Mouse (Mus musculus) heart, embryonic 13.5 days (tissue): ENCODE measurements around the gene Camk2b. TPM values are rescaled to one million over a fixed set of nuclear protein-coding genes. Genes with fewer than 3 reads are reported as not detected.

Experiments used
- ATAC-seq: fragments of 200-750 bp; cut with Nextera tagmentation; 2 replicates; pipeline ENCODE4 v1.8.0; 2017; ENCODE audit warnings: moderate TSS enrichment; ENCODE audit not compliant: insufficient number of reproducible peaks, low FRiP score, low TSS enrichment; ENCODE audit errors: extremely low read depth
- H3K27ac ChIP-seq: fragments of 300-500 bp; sonication (generic); replicated peaks from 2 replicates; pipeline ENCODE4 v1.5.1; 2015; ENCODE audit warnings: moderate library complexity, mild to moderate bottlenecking, inconsistent platforms
- H3K27me3 ChIP-seq: fragments of 300-500 bp; sonication (generic); replicated peaks from 2 replicates; pipeline ENCODE4 v1.6.1; 2015; ENCODE audit warnings: mild to moderate bottlenecking, inconsistent platforms
- H3K36me3 ChIP-seq: fragments of 300-500 bp; sonication (generic); 2 replicates; pipeline ENCODE4 v1.6.1; 2015; ENCODE audit warnings: mild to moderate bottlenecking, inconsistent platforms
- H3K4me1 ChIP-seq: fragments of 300-500 bp; sonication (generic); 2 replicates; pipeline ENCODE4 v1.6.1; 2015; ENCODE audit warnings: inconsistent platforms
- H3K4me2 ChIP-seq: fragments of 300-500 bp; sonication (generic); 2 replicates; pipeline ENCODE4 v1.6.1; 2015; ENCODE audit warnings: inconsistent platforms, mild to moderate bottlenecking, moderate library complexity
- H3K4me3 ChIP-seq: fragments of 300-500 bp; sonication (generic); 2 replicates; pipeline ENCODE4 v1.5.1; 2015; ENCODE audit warnings: moderate library complexity, mild to moderate bottlenecking, inconsistent platforms
- H3K9ac ChIP-seq: fragments of 300-500 bp; sonication (generic); 2 replicates; pipeline ENCODE4 v1.6.1; 2015; ENCODE audit warnings: inconsistent platforms, mild to moderate bottlenecking, moderate library complexity
- H3K9me3 ChIP-seq: fragments of 300-500 bp; sonication (generic); 2 replicates; pipeline ENCODE4 v1.6.1; 2016; ENCODE audit warnings: inconsistent platforms
- WGBS: fragments of 180-500 bp; shearing (Covaris S2); methylation state at CpG from one replicate; pipeline ENCODE4 v1.1.7; 2015; ENCODE audit warnings: mixed read lengths; 5-methylcytosine and 5-hydroxymethylcytosine counted together
- polyA plus RNA-seq: library from polyadenylated mRNA; unstranded; fragments of >200 nt; fragmentation: Nextera tagmentation; extraction: Ambion mirVana; gene quantifications from 2 replicates; pipeline ENCODE4 v1.2.1, GENCODE M21; 2015

The Camk2b gene
- polyA plus RNA-seq, 1 experiment from 2014 or later: 2.4 TPM

DNA sequence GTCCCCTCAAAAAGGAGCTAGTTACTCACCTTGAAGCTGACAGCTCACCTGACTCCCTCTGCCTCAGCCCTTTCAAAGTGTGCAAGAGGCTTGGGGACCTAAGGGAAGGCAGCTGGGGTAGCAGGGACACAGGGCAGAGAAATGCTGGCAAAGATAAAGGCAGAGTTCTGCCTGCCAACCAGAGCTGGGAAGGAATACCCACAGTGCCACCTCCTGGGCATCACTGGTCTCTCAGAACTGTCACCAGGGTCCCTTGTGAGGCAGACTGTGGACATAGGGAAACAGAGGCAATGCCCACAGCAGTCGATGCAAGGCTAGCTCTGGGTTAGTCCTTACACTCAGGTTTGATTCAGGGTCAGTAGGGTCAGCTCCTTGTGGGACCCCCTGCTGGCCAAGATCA is 39.8 kb downstream of the Camk2b start:
- Histone ChIP-seq H3K4me2 (no peak overlapping the region), H3K27ac (no peak overlapping the region), H3K4me1 (peaks cover 12% of the 10 kb centered on the region), H3K36me3 (no peaks in the 10 kb centered on the region), H3K9ac (no peak overlapping the region), H3K4me3 (no peak overlapping the region), H3K9me3 (no peaks in the 10 kb centered on the region), H3K27me3 (no peaks in the 10 kb centered on the region; the same call in 1 of the 2 replicates)
- 53% methylated on average over 1 of the region's 1 CpGs for WGBS
- no peak for ATAC-seq

DNA sequence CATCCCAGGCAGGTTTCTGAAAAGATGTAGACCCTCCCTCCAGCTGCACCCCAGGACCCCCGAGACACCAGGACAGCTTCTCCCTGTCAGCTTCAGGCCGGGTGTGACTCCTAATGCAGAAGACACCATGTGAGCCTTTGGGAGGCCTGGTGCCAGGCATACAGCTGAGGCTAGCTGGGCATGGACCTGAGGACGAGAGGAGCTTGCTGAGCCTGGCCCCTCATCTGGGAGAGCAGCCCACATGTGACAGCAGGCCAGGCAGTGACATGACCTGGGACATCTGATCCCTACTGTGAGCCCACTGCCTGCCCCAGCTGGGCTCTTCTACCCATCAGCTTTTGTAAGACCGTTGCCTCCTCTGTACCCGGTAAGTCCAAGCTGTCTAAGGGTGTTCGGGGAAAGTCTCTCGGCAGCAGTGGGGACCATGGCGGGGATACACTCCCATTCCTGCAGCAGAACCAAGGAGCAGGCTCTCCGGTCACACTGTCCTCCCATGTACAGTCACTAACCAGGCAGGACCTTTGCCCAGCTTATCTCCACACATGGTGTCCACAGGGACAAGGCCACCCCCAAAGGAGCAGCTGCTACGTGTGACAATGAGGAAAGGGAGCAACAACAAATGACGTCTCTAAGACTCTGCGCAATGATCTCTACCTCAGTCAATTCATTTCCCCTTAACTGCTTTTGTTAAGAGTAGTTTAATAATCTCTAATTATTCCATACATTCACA is 41.1 kb downstream of the Camk2b start:
- 73% methylated on average over 12 of the region's 12 CpGs for WGBS
- H3K4me2 ChIP-seq: no peak overlapping the region
- ATAC-seq: no peak
- H3K36me3 ChIP-seq: no peaks in the 10 kb centered on the region
- H3K27ac ChIP-seq: no peak overlapping the region
- H3K27me3 ChIP-seq: no peaks in the 10 kb centered on the region; the same call in 1 of the 2 replicates
- H3K9me3 ChIP-seq: no peaks in the 10 kb centered on the region
- H3K9ac ChIP-seq: 0 out of 2 replicates have a peak overlapping the region, but pooled peaks have one; percentile 24
- no peaks in the 10 kb centered on the region for H3K4me1 ChIP-seq
- H3K4me3 ChIP-seq: no peak overlapping the region

DNA sequence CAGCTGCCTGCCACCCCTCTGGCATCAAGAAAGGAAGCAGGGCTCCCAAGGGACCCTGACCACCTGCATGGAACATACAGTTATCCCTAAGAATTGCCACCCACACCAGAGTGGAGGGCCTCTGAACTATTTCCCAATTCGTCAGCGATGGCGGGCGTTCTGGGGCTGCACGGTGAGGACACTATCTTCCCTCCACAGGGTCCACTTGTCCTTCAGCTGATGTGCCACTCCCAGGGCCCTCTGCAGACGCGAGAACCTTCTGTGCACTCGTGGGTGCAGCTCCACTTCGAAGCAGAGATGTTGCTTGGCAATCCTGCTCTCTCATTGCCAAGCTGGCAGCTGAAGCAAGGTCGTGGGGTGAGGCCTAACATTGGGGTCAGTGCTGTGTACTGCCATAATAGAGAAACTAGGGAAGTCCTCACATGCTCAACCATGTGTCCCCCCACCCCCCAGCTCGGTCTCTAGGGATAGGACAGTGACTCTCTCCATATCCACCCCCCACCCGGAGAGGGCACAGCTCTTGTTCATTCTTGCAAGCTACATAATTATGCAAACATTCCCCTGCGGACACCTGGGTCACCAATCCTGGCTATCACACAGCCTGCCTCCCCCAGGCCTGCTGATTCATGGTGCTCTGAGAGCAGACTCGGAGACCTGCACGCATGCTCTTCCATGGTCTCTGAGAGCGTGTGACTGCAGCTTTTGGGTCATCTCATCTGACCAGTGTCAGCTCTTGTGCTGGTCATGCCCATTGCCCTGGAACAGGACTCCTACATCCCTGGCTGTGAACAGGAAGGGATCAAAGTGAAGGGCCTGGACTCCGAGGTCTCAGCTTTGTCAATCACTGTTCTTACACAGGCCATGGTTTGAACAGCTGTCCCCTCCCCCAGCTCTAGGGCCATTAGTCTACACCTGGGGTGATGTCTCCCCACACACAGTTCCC is 45.0 kb downstream of the Camk2b start:
- H3K4me3 ChIP-seq: no peak overlapping the region
- H3K27me3 ChIP-seq: peaks cover 8% of the 10 kb centered on the region
- no peaks in the 10 kb centered on the region for H3K36me3 ChIP-seq
- no peaks in the 10 kb centered on the region for H3K9me3 ChIP-seq
- ATAC-seq: no peak
- 67% methylated on average over 17 of the region's 17 CpGs for WGBS
- no peak overlapping the region for H3K4me2 ChIP-seq
- H3K27ac ChIP-seq: no peak overlapping the region
- no peak overlapping the region for H3K9ac ChIP-seq
- no peaks in the 10 kb centered on the region; the same call in 1 of the 2 replicates for H3K4me1 ChIP-seq

DNA sequence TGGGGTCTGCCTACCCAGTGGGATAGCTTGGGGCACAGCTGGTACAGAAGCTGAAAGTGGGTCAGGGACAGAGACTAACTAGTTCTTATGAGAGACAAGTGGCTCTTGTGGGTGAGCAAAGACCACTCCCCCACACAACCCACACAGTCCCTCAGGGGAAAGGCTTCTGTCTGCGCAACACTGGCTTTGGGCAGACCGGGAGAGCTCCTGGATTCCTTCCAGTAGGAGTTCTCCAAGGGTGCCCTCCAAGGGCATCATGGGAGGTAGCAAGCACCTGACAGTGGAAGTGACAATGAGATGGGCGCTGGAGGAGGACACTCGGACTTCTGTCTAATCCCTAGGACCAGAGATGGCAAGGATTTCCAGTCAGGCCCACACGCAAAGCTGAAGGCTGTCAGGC is 45.8 kb downstream of the Camk2b start:
- no peak for ATAC-seq
- WGBS: 71% methylated on average over 5 of the region's 5 CpGs
- Histone ChIP-seq H3K27ac (no peak overlapping the region), H3K9me3 (no peaks in the 10 kb centered on the region), H3K27me3 (peaks cover 8% of the 10 kb centered on the region), H3K4me2 (no peak overlapping the region), H3K4me3 (no peak overlapping the region), H3K4me1 (no peaks in the 10 kb centered on the region; the same call in 1 of the 2 replicates), H3K36me3 (no peaks in the 10 kb centered on the region), H3K9ac (no peak overlapping the region)

DNA sequence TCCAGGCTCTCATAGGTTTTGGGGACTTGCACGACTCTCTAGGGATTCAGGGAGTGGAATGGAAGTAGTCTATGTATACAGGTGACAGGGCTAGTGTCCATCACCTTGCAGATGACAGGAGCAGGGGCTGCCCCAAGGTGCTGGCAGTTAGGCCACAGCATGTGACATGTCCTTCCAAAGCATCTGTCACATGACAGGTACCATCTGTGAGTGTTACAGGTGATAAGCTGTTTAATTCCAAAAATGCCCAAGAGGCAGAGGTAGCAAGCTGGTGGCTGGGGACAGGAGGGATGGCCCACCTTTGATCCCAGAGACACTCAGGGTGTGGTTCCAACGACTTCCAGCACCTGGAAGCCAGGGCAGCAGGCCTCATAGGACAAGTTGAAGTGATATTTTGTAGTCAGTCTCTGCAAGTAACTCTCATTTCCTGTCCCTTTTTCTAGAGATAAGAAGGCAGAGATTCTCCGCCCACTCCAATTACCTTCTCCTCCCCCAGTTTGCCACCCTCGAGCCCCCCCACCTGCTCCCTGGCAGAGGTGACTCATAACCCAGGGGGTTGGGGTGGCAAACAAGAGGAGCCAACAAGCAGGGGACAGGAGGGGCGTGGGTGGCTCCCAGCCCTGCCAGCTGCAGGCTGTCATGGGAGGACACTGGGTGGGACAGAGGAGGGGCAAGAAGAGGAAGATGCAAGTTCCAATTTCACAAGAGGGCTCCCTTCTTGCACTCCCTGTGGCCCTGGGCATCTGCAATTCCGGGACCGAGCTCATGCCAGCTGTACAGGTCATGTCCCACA is 47.7 kb downstream of the Camk2b start:
- no peak for ATAC-seq

DNA sequence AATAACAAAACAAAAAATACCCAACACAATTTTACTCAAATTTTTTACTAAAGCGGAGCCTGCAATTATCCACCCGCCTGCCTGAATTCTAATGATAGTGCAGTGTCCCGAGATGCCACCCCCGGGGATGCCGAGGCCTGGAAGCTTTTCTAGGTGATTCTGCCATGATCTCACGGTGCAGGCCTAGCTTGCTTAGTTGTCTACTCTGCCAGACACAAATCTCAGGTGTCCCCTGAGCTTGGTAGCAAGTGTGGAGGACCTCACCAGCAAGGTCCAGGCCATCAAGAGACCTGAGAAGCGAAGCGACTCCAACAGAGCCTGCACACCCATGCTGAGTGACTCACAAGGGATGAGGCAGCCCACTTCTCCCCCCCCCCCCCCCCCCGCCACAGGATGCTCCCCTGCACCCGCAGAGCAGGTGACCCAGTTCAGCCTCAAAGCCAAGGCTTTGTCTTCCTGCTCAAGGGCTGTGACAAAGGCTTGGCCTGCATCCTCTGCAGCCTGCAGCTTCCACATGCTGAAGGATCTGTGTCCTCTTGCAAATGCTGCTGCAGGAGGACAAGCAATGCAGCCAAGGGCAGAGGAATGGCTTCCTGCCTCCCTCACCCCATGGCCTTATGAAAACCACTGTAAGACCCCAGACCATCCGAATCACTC is 48.5 kb downstream of the Camk2b start:
- Histone ChIP-seq H3K27ac (no peak overlapping the region), H3K27me3 (peaks cover 17% of the 10 kb centered on the region), H3K9ac (no peak overlapping the region), H3K9me3 (no peaks in the 10 kb centered on the region), H3K4me2 (no peak overlapping the region), H3K4me1 (no peaks in the 10 kb centered on the region; the same call in 1 of the 2 replicates), H3K4me3 (no peak overlapping the region), H3K36me3 (no peaks in the 10 kb centered on the region)
- WGBS: 63% methylated on average over 10 of the region's 11 CpGs
- ATAC-seq: no peak

More for the DNA sequence above, 47.7 kb downstream of the Camk2b start:
- Histone ChIP-seq H3K9me3 (no peaks in the 10 kb centered on the region), H3K27me3 (peaks cover 17% of the 10 kb centered on the region), H3K9ac (no peak overlapping the region), H3K36me3 (no peaks in the 10 kb centered on the region), H3K4me1 (no peaks in the 10 kb centered on the region; the same call in 1 of the 2 replicates), H3K4me2 (no peak overlapping the region), H3K27ac (no peak overlapping the region), H3K4me3 (no peak overlapping the region)
- WGBS: 57% methylated on average over 7 of the region's 7 CpGs

DNA sequence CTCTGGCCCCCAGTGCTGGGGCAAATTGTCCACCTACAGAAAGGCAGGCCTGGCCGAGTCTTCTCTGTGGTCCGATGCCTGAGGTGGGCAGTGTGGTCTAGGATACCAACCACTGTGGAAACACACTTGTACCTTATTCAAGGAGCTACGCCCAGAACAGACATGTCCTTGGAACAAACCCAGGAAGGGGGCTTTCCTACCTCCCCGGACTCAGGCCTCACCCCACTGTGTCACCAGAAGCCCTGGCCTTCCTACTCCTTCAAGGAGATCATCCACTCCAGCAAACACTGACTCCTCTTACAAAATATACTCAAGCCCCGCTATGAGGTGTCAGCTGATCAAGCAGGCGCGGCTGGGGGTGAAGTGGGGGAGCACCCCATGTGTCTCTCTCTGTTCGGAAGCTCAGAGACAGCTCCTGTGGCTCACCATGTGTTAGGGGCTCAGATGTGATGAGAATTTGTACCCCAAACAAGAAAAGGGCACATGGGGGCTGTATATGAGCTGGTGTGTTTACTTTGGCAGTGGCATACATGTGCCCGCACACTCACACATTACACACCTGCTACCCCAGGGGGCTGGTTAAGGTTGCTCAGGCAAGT is 49.3 kb downstream of the Camk2b start:
- ATAC-seq: no peak
- WGBS: 60% methylated on average over 9 of the region's 9 CpGs
- H3K4me1 ChIP-seq: no peaks in the 10 kb centered on the region; the same call in 1 of the 2 replicates

DNA sequence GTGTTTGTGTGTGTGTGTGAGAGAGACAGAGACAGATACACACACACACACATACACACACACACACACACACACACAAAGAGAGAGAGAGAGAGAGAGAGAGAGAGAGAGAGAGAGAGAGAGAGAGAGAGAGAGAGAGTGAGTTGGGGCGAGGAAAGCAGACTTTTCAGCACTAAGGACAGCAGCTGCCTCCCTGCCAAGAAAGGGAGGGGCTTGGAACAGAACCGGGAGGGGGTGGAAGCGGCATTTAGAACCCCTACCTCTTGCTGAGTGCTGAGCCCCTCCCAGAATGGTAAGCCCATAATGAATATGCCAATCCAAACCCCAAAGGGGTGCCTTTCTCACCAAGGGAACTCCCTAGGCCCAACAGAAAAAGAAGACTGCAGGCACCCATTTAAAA is 49.8 kb downstream of the Camk2b start:
- no peak overlapping the region for H3K27ac ChIP-seq
- WGBS: 1% methylated on average over 3 of the region's 3 CpGs
- no peak overlapping the region for H3K4me2 ChIP-seq
- H3K36me3 ChIP-seq: no peaks in the 10 kb centered on the region
- no peaks in the 10 kb centered on the region for H3K9me3 ChIP-seq
- no peaks in the 10 kb centered on the region; the same call in 1 of the 2 replicates for H3K4me1 ChIP-seq
- no peak for ATAC-seq
- H3K27me3 ChIP-seq: peaks cover 17% of the 10 kb centered on the region
- H3K4me3 ChIP-seq: no peak overlapping the region
- no peak overlapping the region for H3K9ac ChIP-seq

More for the DNA sequence above, 49.3 kb downstream of the Camk2b start:
- no peak overlapping the region for H3K4me3 ChIP-seq
- no peak overlapping the region for H3K27ac ChIP-seq
- H3K27me3 ChIP-seq: peaks cover 17% of the 10 kb centered on the region
- no peaks in the 10 kb centered on the region for H3K9me3 ChIP-seq
- H3K9ac ChIP-seq: no peak overlapping the region
- H3K36me3 ChIP-seq: no peaks in the 10 kb centered on the region
- H3K4me2 ChIP-seq: no peak overlapping the region

DNA sequence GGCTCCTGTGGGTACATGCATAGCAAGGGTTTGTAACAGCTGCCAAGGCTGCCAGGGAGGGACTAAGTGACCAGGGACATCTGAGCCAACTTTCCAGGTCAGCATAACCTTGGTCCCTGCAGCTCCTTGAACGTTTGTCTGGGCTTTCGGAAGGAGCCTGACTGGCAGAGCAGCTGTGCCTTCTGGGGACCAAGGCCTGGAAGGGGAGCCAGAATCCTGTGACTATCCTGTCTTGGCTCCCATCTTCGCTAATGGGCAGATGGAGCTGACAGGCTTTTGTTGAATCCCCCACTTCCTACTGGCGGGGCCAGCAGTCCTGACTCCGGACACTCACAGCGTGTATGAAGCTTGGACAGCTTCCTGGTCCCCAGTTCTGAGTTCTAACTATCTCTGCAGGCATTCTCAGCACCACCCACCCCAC is 51.1 kb downstream of the Camk2b start:
- Histone ChIP-seq H3K4me1 (no peaks in the 10 kb centered on the region; the same call in 1 of the 2 replicates), H3K27ac (no peak overlapping the region), H3K27me3 (peaks cover 17% of the 10 kb centered on the region), H3K36me3 (no peaks in the 10 kb centered on the region), H3K4me2 (no peak overlapping the region), H3K4me3 (no peak overlapping the region), H3K9me3 (no peaks in the 10 kb centered on the region), H3K9ac (no peak overlapping the region)
- ATAC-seq: no peak
- WGBS: 64% methylated on average over 6 of the region's 6 CpGs

DNA sequence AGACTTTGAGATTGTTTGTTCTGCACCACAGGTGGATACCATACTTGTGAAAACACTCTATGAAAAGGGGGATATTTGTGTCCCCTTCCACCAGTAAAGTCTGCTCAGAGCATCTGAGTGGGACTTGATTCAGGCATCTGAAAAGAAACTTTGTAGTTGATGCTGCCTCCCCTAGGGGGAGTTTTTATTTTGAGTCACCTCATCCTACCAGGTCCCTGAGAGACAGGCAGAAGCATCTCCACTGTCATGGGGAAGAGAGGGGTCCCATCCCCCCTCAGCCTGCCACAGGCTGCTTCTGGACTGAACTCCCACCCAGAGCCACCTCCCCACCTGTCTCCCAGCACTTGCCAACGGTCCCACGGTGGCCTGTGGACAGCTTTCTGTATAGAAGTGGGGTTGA is 52.8 kb downstream of the Camk2b start:
- H3K27me3 ChIP-seq: peaks cover 21% of the 10 kb centered on the region
- 51% methylated on average over 2 of the region's 2 CpGs for WGBS
- ATAC-seq: no peak
- H3K9ac ChIP-seq: no peak overlapping the region
- H3K9me3 ChIP-seq: no peaks in the 10 kb centered on the region
- no peak overlapping the region for H3K4me2 ChIP-seq
- H3K4me1 ChIP-seq: no peaks in the 10 kb centered on the region; the same call in 1 of the 2 replicates
- no peak overlapping the region for H3K4me3 ChIP-seq
- H3K36me3 ChIP-seq: no peaks in the 10 kb centered on the region
- H3K27ac ChIP-seq: no peak overlapping the region
